Mouse (Mus musculus) lung, postnatal 14 days (tissue): ENCODE measurements around the gene Sit1.

ENCODE experiments used
- DNase-seq: peaks from one replicate; pipeline ENCODE4 v3.0.0; 2021

Sit1 gene

DNA sequence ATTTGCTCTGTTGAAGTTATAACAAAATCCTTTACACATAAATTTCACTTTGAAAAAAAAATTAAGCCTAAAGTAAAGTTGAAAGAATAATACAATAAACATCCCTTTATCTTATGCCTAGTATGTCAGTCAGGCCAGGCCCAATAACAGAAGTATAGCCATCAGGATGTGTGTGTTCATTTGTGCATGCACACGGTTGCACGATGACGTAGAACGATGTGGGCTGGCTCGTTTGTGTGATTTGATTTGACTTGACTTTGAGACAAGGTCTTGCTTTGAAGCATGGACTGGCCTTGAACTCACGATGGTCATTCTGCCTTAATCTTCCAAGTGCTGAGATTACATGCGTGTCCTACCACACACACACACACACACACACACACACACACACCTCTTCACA, 16.7 kb downstream of the Sit1 start:
- no peak for DNase-seq

DNA sequence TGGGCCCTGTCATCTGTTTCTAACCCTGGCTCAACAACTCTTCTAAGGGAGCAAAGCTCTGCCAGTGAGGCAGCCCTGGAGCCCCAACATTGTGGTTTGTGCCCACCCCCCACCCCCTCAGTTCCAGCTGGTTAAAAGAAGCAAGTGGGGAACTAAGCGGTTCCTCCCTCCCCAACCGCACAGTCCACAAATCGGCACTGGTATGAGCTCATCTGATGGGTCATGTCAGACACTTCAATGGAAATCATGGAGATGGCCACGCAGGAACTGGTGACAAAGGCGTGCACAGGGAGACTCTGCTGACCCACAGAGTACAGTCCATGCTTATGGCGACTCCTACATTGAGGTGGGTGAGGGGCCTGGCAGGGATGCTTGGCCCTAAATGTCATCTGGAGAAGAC, 17.6 kb downstream of the Sit1 start:
- no peak for DNase-seq

DNA sequence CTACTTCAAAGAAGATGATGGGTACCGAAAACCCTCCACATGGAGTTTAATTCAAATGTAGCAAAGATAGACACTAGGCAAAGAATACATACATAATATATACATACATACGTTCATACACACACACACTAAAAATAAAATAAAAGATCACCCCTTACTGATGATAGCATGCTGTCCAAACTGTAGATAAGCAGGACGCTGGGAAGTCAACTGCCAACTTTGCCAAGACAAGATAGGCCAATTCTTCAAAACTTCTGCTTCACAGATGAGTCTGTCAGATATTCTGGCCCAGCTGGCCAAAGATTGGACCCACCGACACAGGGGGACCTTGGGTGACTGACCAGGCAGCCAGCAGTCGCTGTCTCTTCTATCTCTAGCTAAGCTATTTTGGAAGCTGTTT, 20.4 kb downstream of the Sit1 start:
- DNase-seq = no peak

DNA sequence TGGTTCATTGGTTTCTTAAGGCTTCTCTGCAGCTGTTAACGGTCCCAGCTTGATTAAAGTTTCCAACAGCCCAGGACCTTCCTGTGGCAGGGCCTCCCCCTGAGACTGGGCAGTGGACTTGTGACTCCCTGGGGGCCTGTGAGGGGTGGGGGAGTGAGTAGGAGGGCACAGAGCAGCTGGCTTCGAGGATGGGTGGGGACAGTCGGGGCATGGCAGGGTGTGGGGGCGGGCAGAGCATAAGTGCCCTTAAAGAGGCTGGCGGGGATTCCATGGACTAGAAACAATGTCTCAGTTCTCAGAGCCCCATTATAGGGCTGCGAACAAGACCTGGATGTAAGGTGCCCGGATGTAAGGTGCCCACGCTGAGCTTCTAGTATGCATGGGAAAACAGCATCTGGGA, 26.4 kb downstream of the Sit1 start:
- no peak for DNase-seq

DNA sequence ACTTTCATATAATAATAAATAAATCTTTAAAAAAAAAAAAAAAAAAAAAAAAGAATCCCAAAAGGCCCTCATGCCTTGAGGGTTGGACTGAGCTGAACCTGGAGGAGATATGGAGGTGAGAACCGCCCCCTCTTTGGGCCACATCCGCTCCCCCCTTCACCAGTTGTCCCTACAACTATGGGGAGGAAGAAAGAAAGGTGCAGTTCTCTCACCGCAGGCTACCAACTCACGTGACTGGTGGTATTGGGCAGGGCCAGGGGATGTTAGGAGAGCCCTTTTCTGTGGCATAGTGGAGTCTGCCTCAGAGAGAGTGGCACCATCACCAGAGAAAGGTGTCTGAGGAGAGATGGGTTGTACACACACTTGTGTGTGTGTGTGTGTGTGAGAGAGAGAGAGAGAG, 27.1 kb downstream of the Sit1 start:
- no peak for DNase-seq

DNA sequence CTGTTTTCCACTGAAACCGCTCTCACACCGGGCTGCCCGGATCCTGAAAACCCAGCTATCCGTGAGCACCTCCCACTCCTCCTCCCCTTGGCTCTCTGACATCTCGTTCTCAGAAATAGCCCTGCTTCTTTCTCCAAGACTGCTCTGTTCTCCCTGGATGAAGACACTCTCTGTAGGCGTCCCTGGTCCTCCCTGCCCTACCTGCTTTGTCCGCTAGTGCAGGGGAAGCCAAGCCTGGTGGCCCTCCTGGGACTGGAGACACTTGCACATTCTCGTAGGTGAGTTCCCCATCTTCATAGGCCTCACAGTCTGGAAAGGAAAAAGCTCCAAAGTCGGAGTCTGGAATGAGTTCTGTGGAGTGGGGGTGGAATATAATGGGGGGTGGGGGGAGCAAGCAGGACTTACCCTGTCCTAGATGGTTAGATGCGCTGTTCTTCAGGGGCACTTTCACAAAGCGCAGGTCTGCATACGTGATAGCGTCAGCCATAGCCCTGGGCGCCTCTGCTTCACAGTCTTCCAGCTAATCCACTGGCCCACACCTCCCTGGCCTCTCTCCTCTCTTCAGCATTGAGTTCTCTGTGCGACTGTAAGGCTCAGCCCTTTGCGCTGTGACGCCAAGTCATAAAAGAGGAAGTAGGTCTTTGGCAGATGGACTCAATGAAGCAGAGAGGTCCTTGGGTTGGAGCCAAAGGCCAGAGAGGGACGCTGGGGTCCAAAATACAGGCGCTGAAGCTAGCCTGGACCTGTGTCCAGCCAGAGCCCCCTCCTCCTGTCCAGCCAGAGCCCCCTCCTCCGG, 29.3 kb downstream of the Sit1 start, which contains the start of gene Cd72:
Gene Cd72 (minus strand): TSS at position 588 of the 796 bp plus-strand sequence.
- DNase-seq = no peak

DNA sequence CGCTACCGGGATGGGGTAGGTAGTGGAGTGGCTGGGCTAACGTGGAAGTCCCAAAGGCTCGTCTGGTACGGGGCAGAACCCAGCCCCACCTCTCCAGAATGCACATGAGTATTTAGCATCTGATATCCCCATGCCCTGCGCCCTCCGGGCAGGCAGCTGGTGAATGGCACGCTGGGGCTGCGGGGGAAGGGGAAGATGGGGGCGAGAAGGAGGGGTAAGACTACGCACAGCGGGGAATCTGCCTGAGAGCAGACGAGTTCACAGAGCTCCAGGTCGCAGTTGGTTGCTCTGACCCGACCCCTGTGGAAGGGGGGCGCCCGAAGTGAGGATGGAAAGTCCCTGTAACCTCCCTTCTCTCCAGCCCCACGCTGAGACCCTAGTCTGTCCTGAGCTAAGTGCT, 30.1 kb downstream of the Sit1 start:
- no peak for DNase-seq

DNA sequence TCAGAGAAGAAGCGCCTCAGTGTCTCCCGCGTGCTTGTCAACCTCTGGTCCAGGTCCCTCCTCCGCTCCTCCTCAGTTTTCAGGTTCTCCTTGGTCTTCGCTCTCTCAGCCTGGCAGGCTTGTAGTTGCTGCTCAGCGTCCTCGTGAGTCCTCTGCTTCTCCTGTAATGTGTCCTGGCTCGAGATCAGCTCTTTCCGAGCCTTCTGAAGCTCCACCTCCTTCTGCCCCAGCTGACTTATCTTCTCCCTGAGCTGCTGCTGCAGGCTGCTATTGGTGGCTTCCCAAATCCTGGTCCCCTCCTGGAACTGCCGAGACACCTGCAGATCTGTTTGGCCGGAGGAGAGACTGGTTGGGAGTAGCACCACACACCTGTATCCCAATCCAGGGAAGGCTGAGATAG, 31.2 kb downstream of the Sit1 start:
- no peak for DNase-seq

DNA sequence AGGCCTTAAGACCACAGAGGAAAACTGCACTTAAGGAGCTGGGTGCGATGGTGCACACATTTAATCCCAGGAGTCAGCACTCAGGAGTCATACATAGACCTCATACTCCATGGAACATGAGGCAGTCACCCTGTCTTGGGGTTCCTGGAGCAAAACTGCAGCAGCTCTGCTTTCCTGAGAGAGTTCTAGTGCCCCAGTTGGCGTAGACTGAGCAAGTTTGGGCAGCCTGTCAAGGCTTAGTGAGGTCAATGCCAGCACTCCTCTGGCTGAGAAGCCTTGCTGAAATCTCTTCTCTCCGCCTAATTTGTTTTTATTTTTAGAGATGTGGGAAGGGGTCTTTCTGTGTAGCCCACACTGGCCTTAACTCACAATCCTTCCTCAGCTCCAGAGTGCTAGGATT, 35.0 kb downstream of the Sit1 start:
- no peak for DNase-seq

DNA sequence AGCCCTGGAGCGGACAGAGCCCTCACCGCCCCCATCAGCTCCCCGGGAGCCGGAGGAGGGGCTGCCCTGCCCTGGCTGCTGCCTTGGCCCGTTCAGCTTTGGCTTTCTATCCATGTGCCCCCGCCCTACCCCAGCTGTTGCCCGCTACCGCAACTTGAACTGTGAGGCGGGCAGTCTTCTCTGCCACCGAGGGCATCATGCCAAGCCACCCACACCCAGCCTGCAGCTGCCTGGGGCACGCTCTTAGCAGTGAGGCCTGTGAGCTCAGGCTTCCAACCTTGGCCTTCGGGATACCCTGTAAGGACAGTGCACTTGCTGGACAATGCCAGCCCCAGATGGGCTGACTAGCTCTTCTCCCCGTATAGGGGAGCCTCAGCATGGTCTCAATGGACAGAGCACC, 36.3 kb downstream of the Sit1 start:
- no peak for DNase-seq

DNA sequence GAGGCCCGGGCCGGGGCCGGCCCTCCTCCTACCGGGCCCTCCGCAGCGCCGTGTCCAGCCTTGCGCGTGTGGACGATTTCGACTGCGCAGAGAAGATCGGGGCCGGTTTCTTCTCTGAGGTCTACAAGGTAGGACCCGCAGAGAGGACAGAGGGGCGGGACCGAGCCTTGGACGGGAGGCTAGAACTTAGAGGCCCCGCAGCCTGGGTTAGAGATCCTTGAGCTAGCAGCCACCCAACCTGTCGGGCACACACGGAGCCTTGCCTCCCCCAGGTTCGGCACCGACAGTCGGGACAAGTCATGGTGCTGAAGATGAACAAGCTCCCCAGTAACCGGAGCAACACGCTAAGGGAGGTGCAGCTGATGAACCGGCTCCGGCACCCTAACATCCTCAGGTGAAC, 40.0 kb downstream of the Sit1 start:
- DNase-seq = no peak

DNA sequence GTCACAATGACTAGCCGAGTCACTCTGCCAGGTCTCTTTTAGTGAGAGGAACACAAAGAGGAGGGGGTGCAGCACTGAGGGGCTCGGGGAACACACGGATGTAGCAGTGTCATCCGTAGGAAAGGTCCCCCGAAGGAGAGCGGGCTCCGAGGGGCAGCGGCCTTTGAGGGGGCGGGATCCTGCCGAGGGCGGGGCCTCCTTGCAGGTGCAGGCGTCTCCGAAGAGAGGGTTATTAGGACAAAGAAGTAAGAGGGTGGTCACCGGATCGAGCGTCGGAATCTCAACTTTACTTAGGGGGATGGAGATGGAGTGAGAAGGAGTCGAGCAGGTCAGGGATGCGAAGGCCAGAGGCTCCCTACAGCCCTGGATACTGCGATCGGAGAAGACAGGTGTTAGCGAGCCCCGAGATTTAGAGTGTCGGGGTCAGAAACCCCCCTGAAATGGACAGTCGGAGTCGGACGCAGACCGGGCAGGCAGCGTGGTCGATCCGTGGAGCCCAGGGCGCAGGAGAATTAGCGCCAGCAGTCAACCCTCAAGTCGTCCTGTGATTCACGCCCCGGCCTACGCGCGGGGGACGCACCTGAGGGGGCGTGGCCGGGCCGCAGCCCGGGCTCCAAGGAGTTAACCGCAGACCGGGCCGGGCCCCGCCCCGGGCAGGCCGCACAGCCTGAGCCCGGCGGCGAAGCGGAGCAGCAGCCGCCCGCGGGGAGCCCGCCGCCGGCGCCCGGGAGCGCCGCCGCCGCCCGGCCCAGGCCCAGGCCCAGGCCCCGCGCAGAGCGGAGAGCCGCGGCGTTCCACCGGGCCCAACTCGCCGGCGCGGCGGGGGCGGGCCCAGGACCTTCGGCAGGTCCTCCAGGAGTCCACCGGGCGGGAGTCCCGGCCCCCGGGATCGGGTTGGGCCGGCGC, 40.8 kb downstream of the Sit1 start:
- peak; percentile 70 for DNase-seq

DNA sequence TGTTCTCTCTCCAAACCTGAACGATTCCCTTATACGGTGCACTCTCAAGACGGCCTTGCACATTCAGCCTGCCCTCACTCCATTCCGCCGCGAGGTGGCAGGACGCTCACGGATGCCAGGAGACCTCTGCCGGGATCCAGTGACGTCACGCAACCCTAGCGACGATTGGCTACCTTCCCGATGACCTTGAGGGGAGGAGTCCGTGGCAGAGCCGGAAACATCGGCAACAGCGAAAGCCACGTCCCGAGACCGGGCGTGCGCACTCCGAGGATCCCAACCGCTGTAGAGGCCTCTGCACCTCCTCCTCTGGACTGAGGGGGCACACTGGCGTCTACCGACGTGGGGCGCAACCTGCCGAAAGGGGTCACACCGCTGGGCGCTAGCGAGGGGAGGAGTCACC, 41.5 kb downstream of the Sit1 start:
- DNase-seq = peak; percentile 100

DNA sequence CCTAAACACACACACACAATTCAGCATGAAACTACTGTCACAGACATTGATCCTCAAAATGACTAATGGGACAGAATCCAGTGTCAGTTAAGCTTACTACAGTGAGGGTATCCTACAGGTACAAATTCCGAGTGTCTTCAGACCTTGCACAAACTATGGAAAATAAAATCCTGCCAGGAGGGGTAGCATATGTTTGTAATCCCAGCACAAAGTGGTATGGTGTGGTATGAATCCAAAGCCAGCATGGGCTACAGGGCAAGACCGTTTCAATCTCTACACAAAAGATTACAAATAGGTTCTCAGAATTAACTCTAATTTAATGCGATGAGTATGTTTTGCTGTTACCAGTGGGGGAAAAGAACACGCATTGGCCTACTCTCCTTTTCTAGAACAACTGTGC, 41.9 kb downstream of the Sit1 start, which contains the start of gene Tesk1:
Gene Tesk1 (plus strand): TSS at position 301 of the 400 bp plus-strand sequence.
- no peak for DNase-seq

DNA sequence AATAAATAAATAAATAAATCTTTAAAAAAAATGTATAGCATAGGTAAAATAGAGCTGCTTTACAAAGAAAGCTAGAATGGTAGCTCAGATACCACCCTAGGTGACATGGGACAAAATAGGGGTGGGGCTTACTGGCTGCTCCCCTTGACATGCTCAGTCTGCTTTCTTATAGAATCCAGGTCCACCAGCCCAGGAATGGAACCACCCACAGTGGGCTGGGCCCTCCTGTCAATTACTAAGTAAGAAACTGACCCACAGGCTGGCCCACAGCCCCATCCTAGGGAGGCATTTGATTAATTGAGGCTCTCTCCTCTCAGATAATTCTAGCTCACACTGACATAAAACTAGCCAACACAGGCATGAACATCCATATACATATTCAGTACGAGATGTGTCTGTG, 50.7 kb downstream of the Sit1 start:
- DNase-seq = no peak
